Mouse (Mus musculus): ENCODE measurements at regions not wholly inside any gene's neighbourhood (a gene's known extent, or its start where the extent isn't known, plus 50 kb on each side); places are given as distances from the start of the nearest gene placed in this dataset.
"Not testable (repeated sequence)": the region's sequence is repeated elsewhere in the genome, so short reads cannot be mapped to it uniquely, and the experiment has no call there.

- TF ChIP-seq EP300 (IDR thresholded peaks at IDR 0.05; ENCODE audit: low read depth), result no peak
- no peak for TF ChIP-seq CTCF (IDR thresholded peaks at IDR 0.05; ENCODE audit: low read depth)
- DNase-seq (ENCODE audit: low read depth in 3 of 3, low spot score in 3 of 3) (no peak), ATAC-seq (ENCODE audit: insufficient read depth) (no peak)
- Histone ChIP-seq H3K9me3 (ENCODE audit: control insufficient read depth, low read length) (no peaks in the 10 kb centered on the region), H3K27ac (no peak overlapping the region), H3K36me3 (replicated peaks; ENCODE audit: control insufficient read depth, insufficient read depth, low read depth) (no peaks in the 10 kb centered on the region), H3K4me3 (ENCODE audit: insufficient read depth in 1 of 2, low read depth in 2 of 2, low read length in 2 of 2) (no peak overlapping the region), H3K9ac (replicated peaks) (no peak overlapping the region), H3K27me3 (ENCODE audit: control insufficient read depth, insufficient read depth, low read length) (no peaks in the 10 kb centered on the region), H3K4me1 (replicated peaks; ENCODE audit: control insufficient read depth in 2 of 2, insufficient read depth in 2 of 2, low read length in 1 of 2) (no peaks in the 10 kb centered on the region), H3K4me2 (ENCODE audit: low read depth) (no peak overlapping the region)
- WGBS (ENCODE audit: insufficient replicate concordance), result 39% methylated on average over 19 of the region's 19 CpGs
Measured at GRCm38 (mm10) chr3:130809696-130810665, 79.8 kb upstream of the Rpl34 start.

GRCm38 (mm10) chr3:130805345-130805744, 75.1 kb upstream of the Rpl34 start:
- TF ChIP-seq CTCF (IDR thresholded peaks at IDR 0.05; ENCODE audit: low read depth) (no peak), EP300 (IDR thresholded peaks at IDR 0.05; ENCODE audit: low read depth) (no peak)
- Histone ChIP-seq H3K4me3 (ENCODE audit: insufficient read depth in 1 of 2, low read depth in 2 of 2, low read length in 2 of 2) (no peak overlapping the region), H3K27me3 (ENCODE audit: control insufficient read depth, insufficient read depth, low read length) (no peaks in the 10 kb centered on the region; the same call in 1 of the 2 replicates), H3K27ac (no peak overlapping the region), H3K4me2 (ENCODE audit: low read depth) (no peak overlapping the region), H3K4me1 (replicated peaks; ENCODE audit: control insufficient read depth in 2 of 2, insufficient read depth in 2 of 2, low read length in 1 of 2) (peaks cover 0 to 2% of the 10 kb centered on the region in 2 experiments; a peak in 1 of 4 replicates), H3K9me3 (ENCODE audit: control insufficient read depth, low read length) (no peaks in the 10 kb centered on the region), H3K36me3 (replicated peaks; ENCODE audit: control insufficient read depth, insufficient read depth, low read depth) (no peaks in the 10 kb centered on the region), H3K9ac (replicated peaks) (no peak overlapping the region)
- DNase-seq (ENCODE audit: low read depth in 3 of 3, low spot score in 3 of 3) (no peak), ATAC-seq (ENCODE audit: insufficient read depth) (no peak)
- WGBS (ENCODE audit: insufficient replicate concordance), result 61% methylated on average over 3 of the region's 3 CpGs

- no peak for ATAC-seq (ENCODE audit: insufficient read depth)
- no peak for TF ChIP-seq EP300 (IDR thresholded peaks at IDR 0.05; ENCODE audit: low read depth)
- TF ChIP-seq CTCF (IDR thresholded peaks at IDR 0.05; ENCODE audit: low read depth), result no peak
- Histone ChIP-seq H3K4me1 (replicated peaks; ENCODE audit: control insufficient read depth in 2 of 2, insufficient read depth in 2 of 2, low read length in 1 of 2) (peaks cover 0 to 2% of the 10 kb centered on the region in 2 experiments; a peak in 1 of 4 replicates), H3K9ac (replicated peaks) (no peak overlapping the region), H3K4me3 (ENCODE audit: insufficient read depth in 1 of 2, low read depth in 2 of 2, low read length in 2 of 2) (no peak overlapping the region), H3K9me3 (ENCODE audit: control insufficient read depth, low read length) (no peaks in the 10 kb centered on the region), H3K27ac (no peak overlapping the region), H3K36me3 (replicated peaks; ENCODE audit: control insufficient read depth, insufficient read depth, low read depth) (no peaks in the 10 kb centered on the region), H3K27me3 (ENCODE audit: control insufficient read depth, insufficient read depth, low read length) (no peaks in the 10 kb centered on the region; the same call in 1 of the 2 replicates), H3K4me2 (ENCODE audit: low read depth) (no peak overlapping the region)
- WGBS (ENCODE audit: insufficient replicate concordance), result 28% methylated on average over 6 of the region's 6 CpGs
- no peak for DNase-seq (ENCODE audit: low read depth in 3 of 3, low spot score in 3 of 3)
Measured at GRCm38 (mm10) chr3:130804327-130804662, 74.1 kb upstream of the Rpl34 start.

DNA sequence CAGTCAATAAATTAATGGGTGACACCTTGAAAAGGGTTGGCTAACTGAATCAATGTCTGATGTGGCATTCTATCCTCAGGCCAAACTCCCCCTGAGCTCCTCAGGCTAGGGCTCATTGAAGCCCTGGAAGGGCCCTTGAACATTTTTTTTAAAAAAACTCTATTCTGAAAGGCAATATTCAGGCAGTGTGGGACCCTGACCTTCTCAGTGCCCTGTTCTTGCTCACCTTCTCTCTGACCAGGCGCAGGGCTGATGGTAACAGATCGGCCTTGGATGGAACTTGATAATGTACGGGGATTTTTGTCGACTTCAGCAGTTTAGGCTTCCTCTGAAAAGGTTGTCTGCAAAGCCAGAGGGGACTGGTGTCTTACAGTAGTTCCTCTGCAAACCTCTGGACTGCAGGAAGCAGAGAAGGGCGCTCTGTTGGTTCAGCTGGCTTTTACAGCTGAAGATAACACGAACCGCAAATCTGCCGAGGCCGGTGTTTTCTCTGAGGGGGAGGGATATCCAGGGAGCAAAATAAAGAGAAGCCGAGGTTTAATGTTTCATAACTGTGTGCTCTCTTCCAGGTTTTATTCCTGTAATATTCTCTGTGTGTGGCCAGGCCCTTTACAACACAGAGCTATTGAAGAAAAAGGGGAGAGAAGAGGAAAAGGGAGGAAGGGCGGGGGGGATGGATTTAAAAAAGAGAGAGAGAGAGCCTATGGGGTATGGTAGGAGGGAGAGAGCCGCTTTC, 73.6 kb upstream of the Rpl34 start:
- no peak for ATAC-seq (ENCODE audit: insufficient read depth)
- no peak for DNase-seq (ENCODE audit: low read depth in 3 of 3, low spot score in 3 of 3)
- TF ChIP-seq EP300 (IDR thresholded peaks at IDR 0.05; ENCODE audit: low read depth), result no peak
- no peak for TF ChIP-seq CTCF (IDR thresholded peaks at IDR 0.05; ENCODE audit: low read depth)
- Histone ChIP-seq H3K27ac (no peak overlapping the region), H3K4me1 (replicated peaks; ENCODE audit: control insufficient read depth in 2 of 2, insufficient read depth in 2 of 2, low read length in 1 of 2) (peaks cover 0 to 2% of the 10 kb centered on the region in 2 experiments; a peak in 1 of 4 replicates), H3K36me3 (replicated peaks; ENCODE audit: control insufficient read depth, insufficient read depth, low read depth) (no peaks in the 10 kb centered on the region), H3K9ac (replicated peaks) (no peak overlapping the region), H3K27me3 (ENCODE audit: control insufficient read depth, insufficient read depth, low read length) (no peaks in the 10 kb centered on the region; the same call in 1 of the 2 replicates), H3K9me3 (ENCODE audit: control insufficient read depth, low read length) (no peaks in the 10 kb centered on the region), H3K4me3 (ENCODE audit: insufficient read depth in 1 of 2, low read depth in 2 of 2, low read length in 2 of 2) (no peak overlapping the region), H3K4me2 (ENCODE audit: low read depth) (no peak overlapping the region)
- WGBS (ENCODE audit: insufficient replicate concordance), result 14% methylated on average over 12 of the region's 12 CpGs

- WGBS (ENCODE audit: insufficient replicate concordance), result 31% methylated on average over 2 of the region's 2 CpGs
Measured at GRCm38 (mm10) chr3:130800016-130800415, 69.8 kb upstream of the Rpl34 start.

GRCm38 (mm10) chr3:130797956-130798355, 67.8 kb upstream of the Rpl34 start:
- H3K27ac ChIP-seq; H3K4me3 ChIP-seq (ENCODE audit: insufficient read depth in 1 of 2, low read depth in 2 of 2, low read length in 2 of 2); H3K36me3 ChIP-seq (replicated peaks; ENCODE audit: control insufficient read depth, insufficient read depth, low read depth); H3K4me1 ChIP-seq (replicated peaks; ENCODE audit: control insufficient read depth in 2 of 2, insufficient read depth in 2 of 2, low read length in 1 of 2); H3K27me3 ChIP-seq (ENCODE audit: control insufficient read depth, insufficient read depth, low read length); H3K4me2 ChIP-seq (ENCODE audit: low read depth); H3K9ac ChIP-seq (replicated peaks); DNase-seq (ENCODE audit: low read depth in 3 of 3, low spot score in 3 of 3); ATAC-seq (ENCODE audit: insufficient read depth); H3K9me3 ChIP-seq (ENCODE audit: control insufficient read depth, low read length): not testable (repeated sequence)
- 91% methylated on average over 1 of the region's 1 CpGs for WGBS (ENCODE audit: insufficient replicate concordance)

More at GRCm38 (mm10) chr3:130800016-130800415, 69.8 kb upstream of the Rpl34 start:
- no peak for ATAC-seq (ENCODE audit: insufficient read depth)
- no peaks in the 10 kb centered on the region for H3K9me3 ChIP-seq (ENCODE audit: control insufficient read depth, low read length)
- H3K4me3 ChIP-seq (ENCODE audit: insufficient read depth in 1 of 2, low read depth in 2 of 2, low read length in 2 of 2), result no peak overlapping the region
- no peak for DNase-seq (ENCODE audit: low read depth in 3 of 3, low spot score in 3 of 3)
- H3K4me2 ChIP-seq (ENCODE audit: low read depth), result no peak overlapping the region
- peaks cover 0 to 8% of the 10 kb centered on the region in 2 experiments; a peak in 2 of 4 replicates for H3K4me1 ChIP-seq (replicated peaks; ENCODE audit: control insufficient read depth in 2 of 2, insufficient read depth in 2 of 2, low read length in 1 of 2)
- H3K27me3 ChIP-seq (ENCODE audit: control insufficient read depth, insufficient read depth, low read length), result no peaks in the 10 kb centered on the region; the same call in 1 of the 2 replicates
- TF ChIP-seq EP300 (IDR thresholded peaks at IDR 0.05; ENCODE audit: low read depth), result no peak
- no peak for TF ChIP-seq CTCF (IDR thresholded peaks at IDR 0.05; ENCODE audit: low read depth)
- no peak overlapping the region for H3K9ac ChIP-seq (replicated peaks)
- H3K27ac ChIP-seq, result no peak overlapping the region
- H3K36me3 ChIP-seq (replicated peaks; ENCODE audit: control insufficient read depth, insufficient read depth, low read depth), result no peaks in the 10 kb centered on the region

All from liver, embryonic 14.5 days (tissue).